Mouse (Mus musculus): ENCODE data around the gene Dclk2.

Gene Dclk2

GRCm38 (mm10) chr3:86844804-86845481 is 75.7 kb downstream of the Dclk2 start:
- DNase-seq (ENCODE audit: low spot score), result no peak

- DNase-seq (ENCODE audit: low spot score), result no peak
These were observed 78.2 kb downstream of the Dclk2 start for GRCm38 (mm10) chr3:86842461-86842860.

GRCm38 (mm10) chr3:86839606-86840005 is 81.0 kb downstream of the Dclk2 start:
- no peak for DNase-seq (ENCODE audit: low spot score)

- no peak for DNase-seq (ENCODE audit: low spot score)
These were observed 83.3 kb downstream of the Dclk2 start for GRCm38 (mm10) chr3:86837386-86837785.

GRCm38 (mm10) chr3:86835180-86835579 is 85.5 kb downstream of the Dclk2 start:
- no peak for DNase-seq (ENCODE audit: low spot score)

- DNase-seq (ENCODE audit: low spot score), result no peak
These were observed 86.3 kb downstream of the Dclk2 start for GRCm38 (mm10) chr3:86834341-86834740.

GRCm38 (mm10) chr3:86832591-86833267 is 87.9 kb downstream of the Dclk2 start:
- DNase-seq (ENCODE audit: low spot score), result no peak

GRCm38 (mm10) chr3:86832115-86832514 is 88.5 kb downstream of the Dclk2 start:
- no peak for DNase-seq (ENCODE audit: low spot score)

- DNase-seq (ENCODE audit: low spot score), result no peak
These were observed 93.1 kb downstream of the Dclk2 start for GRCm38 (mm10) chr3:86827506-86827905.

GRCm38 (mm10) chr3:86821383-86821782 is 99.3 kb downstream of the Dclk2 start:
- DNase-seq (ENCODE audit: low spot score), result no peak

GRCm38 (mm10) chr3:86820344-86820743 is 100.3 kb downstream of the Dclk2 start:
- DNase-seq (ENCODE audit: low spot score), result no peak

GRCm38 (mm10) chr3:86819372-86819771 is 101.3 kb downstream of the Dclk2 start:
- DNase-seq (ENCODE audit: low spot score), result no peak

- no peak for DNase-seq (ENCODE audit: low spot score)
These were observed 102.6 kb downstream of the Dclk2 start for GRCm38 (mm10) chr3:86818001-86818585.

GRCm38 (mm10) chr3:86812689-86813088 is 108.0 kb downstream of the Dclk2 start:
- peak; percentile 81 for DNase-seq (ENCODE audit: low spot score)

- no peak for DNase-seq (ENCODE audit: low spot score)
These were observed 109.7 kb downstream of the Dclk2 start for GRCm38 (mm10) chr3:86810908-86811307.

- DNase-seq (ENCODE audit: low spot score), result no peak
These were observed 111.0 kb downstream of the Dclk2 start for GRCm38 (mm10) chr3:86809646-86810045.

- DNase-seq (ENCODE audit: low spot score), result no peak
These were observed 111.5 kb downstream of the Dclk2 start for GRCm38 (mm10) chr3:86809199-86809598.

GRCm38 (mm10) chr3:86807750-86808467 is 112.7 kb downstream of the Dclk2 start:
- DNase-seq (ENCODE audit: low spot score), result no peak

- no peak for DNase-seq (ENCODE audit: low spot score)
These were observed 113.8 kb downstream of the Dclk2 start for GRCm38 (mm10) chr3:86806834-86807233.

- DNase-seq (ENCODE audit: low spot score), result no peak
These were observed 116.4 kb downstream of the Dclk2 start for GRCm38 (mm10) chr3:86804265-86804664.

- DNase-seq (ENCODE audit: low spot score), result no peak
These were observed 117.8 kb downstream of the Dclk2 start for GRCm38 (mm10) chr3:86802825-86803224.

- no peak for DNase-seq (ENCODE audit: low spot score)
These were observed 119.8 kb downstream of the Dclk2 start for GRCm38 (mm10) chr3:86800841-86801240.

GRCm38 (mm10) chr3:86799041-86799440 is 121.6 kb downstream of the Dclk2 start:
- no peak for DNase-seq (ENCODE audit: low spot score)
